Mouse (Mus musculus) kidney, adult 2 months (tissue): Measurements from ENCODE around the gene Rnf207.

Source experiments
- CTCF ChIP-seq: fragments of 200-500 bp; conservative IDR thresholded peaks from 2 replicates; pipeline ENCODE4 v1.5.1; 2011; ENCODE audit warnings: low read depth, mild to moderate bottlenecking, control low read depth, low read length, moderate library complexity, mixed read lengths; ENCODE audit not compliant: insufficient read depth, insufficient read length
- POLR2A ChIP-seq: fragments of 200-500 bp; IDR thresholded peaks from one replicate; pipeline ENCODE4 v1.6.1; 2011; ENCODE audit warnings: low read depth, low read length, control low read depth

DNA sequence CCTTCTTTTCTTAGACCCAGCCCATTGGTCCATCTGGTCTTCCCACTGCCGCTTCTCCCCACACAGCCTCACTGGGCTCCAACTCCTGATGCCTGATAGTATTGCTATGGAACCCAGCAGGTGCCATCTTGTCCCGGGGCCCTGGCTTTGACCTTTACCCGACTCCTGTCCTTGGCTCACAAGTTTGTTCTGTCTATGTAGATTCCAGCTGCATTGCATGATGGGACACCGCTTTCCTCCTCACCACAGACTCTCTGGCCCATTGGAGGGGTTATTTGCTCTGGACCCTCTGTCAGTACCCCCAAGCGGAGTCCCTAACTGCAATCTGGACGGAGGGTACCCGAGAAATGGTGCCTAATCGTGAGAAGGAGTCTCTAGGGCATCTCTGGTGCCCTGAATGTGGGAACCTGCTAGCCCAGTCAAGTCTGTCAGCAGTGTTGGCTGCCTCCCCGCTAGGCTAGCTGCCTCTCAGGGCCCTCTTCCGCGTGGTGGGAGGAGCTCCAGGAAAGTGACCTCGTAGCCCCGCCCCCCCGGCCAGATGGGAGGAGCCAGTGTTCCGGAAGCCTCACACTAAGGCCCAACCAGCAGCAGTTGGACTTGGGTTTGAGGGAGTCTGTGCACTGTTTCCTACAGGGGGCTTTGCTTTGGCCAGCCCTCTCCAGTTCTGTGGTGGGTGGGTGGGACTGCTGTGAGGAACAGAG, 21.9 kb upstream of the Rnf207 start:
- no peak for TF ChIP-seq CTCF
- TF ChIP-seq POLR2A: no peak
